Mouse (Mus musculus) MEL (cell line): ENCODE data around the gene Polr3b.

Source experiments
- MEF2A ChIP-seq: IDR thresholded peaks from 2 replicates; pipeline ENCODE4 v1.6.1; 2014; ENCODE audit warnings: low read depth, mild to moderate bottlenecking, inconsistent platforms, low read length, improper control_type of control experiment; ENCODE audit not compliant: poor library complexity, insufficient replicate concordance, severe bottlenecking; ENCODE audit errors: extremely low read depth
- POLR2A ChIP-seq, 2 experiments: IDR thresholded peaks; 2 replicates each; pipeline ENCODE4 v1.6.1; 2011 to 2012; ENCODE audit warnings: low read length in 2 of 2, mild to moderate bottlenecking in 2 of 2, control low read depth in 1 of 2, improper control_type of control experiment in 1 of 2, low read depth in 1 of 2, moderate library complexity in 1 of 2; ENCODE audit not compliant: control insufficient read depth in 1 of 2, insufficient read depth in 1 of 2, poor library complexity in 1 of 2
- SMC3 ChIP-seq: IDR thresholded peaks from 2 replicates; pipeline ENCODE4 v1.6.1; 2011; ENCODE audit warnings: low read depth, low read length, improper control_type of control experiment

DNA sequence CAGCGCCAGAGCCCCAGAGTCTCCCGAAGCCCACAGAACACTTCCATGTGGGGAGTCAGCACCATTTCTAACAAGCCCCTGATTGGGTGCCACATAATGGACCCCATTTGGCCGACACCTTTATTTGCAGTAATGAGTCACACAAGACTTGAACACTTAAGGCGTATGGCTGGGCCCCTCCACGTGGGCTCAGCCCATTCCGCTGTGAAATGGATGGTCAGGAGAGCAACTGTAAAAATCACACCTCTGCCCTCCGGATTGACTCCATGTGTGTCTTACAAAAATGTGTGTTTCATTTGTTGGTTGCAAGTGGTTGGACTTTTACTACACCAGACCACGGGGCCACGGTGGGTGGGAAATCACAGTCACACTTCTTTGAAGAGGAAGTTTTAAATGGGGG, 108.9 kb downstream of the Polr3b start:
- TF ChIP-seq MEF2A (no peak), POLR2A (IDR thresholded peaks at IDR 0.05; ENCODE audit: control insufficient read depth in 1 of 2, insufficient read depth in 1 of 2, low read depth in 1 of 2, low read length in 2 of 2, poor library complexity in 1 of 2) (no peak), SMC3 (no peak)
